Mouse (Mus musculus) myocyte (in vitro differentiated cells): ENCODE data around the gene Tex35.

Source experiments
- CEBPB ChIP-seq: IDR thresholded peaks from 2 replicates; pipeline ENCODE4 v1.6.1; 2011; ENCODE audit warnings: mild to moderate bottlenecking, moderate library complexity; ENCODE audit not compliant: poor library complexity, insufficient read depth, severe bottlenecking
- MAX ChIP-seq: IDR thresholded peaks from one replicate; pipeline ENCODE4 v1.6.1; 2011; ENCODE audit warnings: low read depth, mild to moderate bottlenecking, control low read depth
- MYOD1 ChIP-seq, 3 experiments: IDR thresholded peaks; one replicate each; pipeline ENCODE4 v1.6.1; 2011; ENCODE audit warnings: control low read depth in 2 of 3, low read depth in 2 of 3, mild to moderate bottlenecking in 2 of 3, moderate library complexity in 1 of 3; ENCODE audit not compliant: insufficient read length in 2 of 3, control insufficient read depth in 1 of 3
- POLR2A ChIP-seq: IDR thresholded peaks from one replicate; pipeline ENCODE4 v1.6.1; 2011; ENCODE audit warnings: low read depth, mild to moderate bottlenecking, control low read depth, moderate library complexity; ENCODE audit not compliant: insufficient read length
- POLR2AphosphoS2 ChIP-seq: IDR thresholded peaks from one replicate; pipeline ENCODE4 v1.6.1; 2011; ENCODE audit warnings: low read depth, control low read depth; ENCODE audit not compliant: insufficient read length
- TCF12 ChIP-seq: IDR thresholded peaks from one replicate; pipeline ENCODE4 v1.6.1; 2011; ENCODE audit warnings: mild to moderate bottlenecking, control low read depth; ENCODE audit not compliant: poor library complexity, insufficient read depth, severe bottlenecking

- TF ChIP-seq POLR2A (no peak), MYOD1 (IDR thresholded peaks at IDR 0.05; ENCODE audit: control insufficient read depth in 1 of 3, insufficient read length in 2 of 3, low read depth in 2 of 3) (no peak), MAX (no peak), TCF12 (no peak), POLR2AphosphoS2 (no peak), CEBPB (no peak)
Measured at GRCm38 (mm10) chr1:157153781-157154180, 45.3 kb upstream of the Tex35 start.
